Mouse (Mus musculus): Measurements from ENCODE around the gene Tmem131l. TPM values are rescaled to one million over a fixed set of nuclear protein-coding genes. Genes with fewer than 3 reads are reported as not detected.

The Tmem131l gene
- 52.0 TPM for polyA plus RNA-seq (2017; shearing (Covaris generic))

GRCm38 (mm10) chr3:84039646-84040475, at the start of gene Tmem131l:
Gene Tmem131l, minus strand, starts transcription at chr3:84040175.

Other genes with a start within 250 kb of the Tmem131l start
- 0.61 TPM for gene Tlr2, start 198.4 kb downstream of the Tmem131l start, polyA plus RNA-seq (2017; shearing (Covaris generic))
- not detected for gene Mnd1, start 115.6 kb upstream of the Tmem131l start, polyA plus RNA-seq (2017; shearing (Covaris generic))
- gene Gm6525, start 133.9 kb upstream of the Tmem131l start, polyA plus RNA-seq (2017; shearing (Covaris generic)), result not detected

Measured in effector memory CD4-positive, alpha-beta T cell, adult 5 months (primary cell).